Mouse (Mus musculus) thymus, adult 2 months (tissue): ENCODE measurements around the gene Uhrf2. TPM values are rescaled to one million over a fixed set of nuclear protein-coding genes. Genes with fewer than 3 reads are reported as not detected.

Experiments used
- DNase-seq: peaks from one replicate; pipeline ENCODE4 v3.0.0; 2021
- H3K27ac ChIP-seq: fragments of 200-500 bp; 2 replicates; pipeline ENCODE4 v1.5.1; 2012; ENCODE audit warnings: low read length, control low read depth; ENCODE audit not compliant: control insufficient read depth, insufficient read depth
- H3K27me3 ChIP-seq: fragments of 200-500 bp; 2 replicates; pipeline ENCODE4 v1.6.1; 2012; ENCODE audit warnings: mild to moderate bottlenecking, low read length, moderate library complexity, mixed read lengths; ENCODE audit not compliant: control insufficient read depth, insufficient read depth
- H3K36me3 ChIP-seq: fragments of 200-500 bp; 2 replicates; pipeline ENCODE4 v1.6.1; 2012; ENCODE audit warnings: mild to moderate bottlenecking, low read length, moderate library complexity; ENCODE audit not compliant: control insufficient read depth, insufficient read depth
- H3K4me1 ChIP-seq: fragments of 200-500 bp; replicated peaks from 2 replicates; pipeline ENCODE4 v1.6.1; 2012; ENCODE audit warnings: low read length; ENCODE audit not compliant: control insufficient read depth, insufficient read depth
- H3K4me3 ChIP-seq: fragments of 200-500 bp; 2 replicates; pipeline ENCODE4 v1.5.1; 2012; ENCODE audit warnings: mild to moderate bottlenecking, low read length, control low read depth, moderate library complexity; ENCODE audit not compliant: control insufficient read depth, insufficient read depth
- CTCF ChIP-seq: fragments of 200-500 bp; IDR thresholded peaks from 2 replicates; pipeline ENCODE4 v1.5.1; 2012; ENCODE audit warnings: mild to moderate bottlenecking, control low read depth, low read length, moderate library complexity, borderline replicate concordance; ENCODE audit not compliant: control insufficient read depth, poor library complexity, insufficient read depth; ENCODE audit errors: extremely low read depth
- POLR2A ChIP-seq: fragments of 200-500 bp; IDR thresholded peaks from 2 replicates; pipeline ENCODE4 v1.6.1; 2012; ENCODE audit warnings: mild to moderate bottlenecking, low read length, control low read depth, moderate library complexity; ENCODE audit not compliant: control insufficient read depth, poor library complexity, insufficient read depth; ENCODE audit errors: extremely low read depth
- WGBS: fragments of 180-500 bp; shearing (Covaris S2); methylation state at CpG from one replicate; pipeline ENCODE4 v1.1.7; 2018; 5-methylcytosine and 5-hydroxymethylcytosine counted together
- polyA plus RNA-seq: library from polyadenylated mRNA; depleted of rRNA; stranded (reverse); fragments of >200 nt; gene quantifications from 2 replicates; pipeline ENCODE4 v1.2.3, GENCODE M21; 2012; rRNA removed

The Uhrf2 gene
- polyA plus RNA-seq, 1 experiment = 80.5 TPM

- Histone ChIP-seq H3K4me3 (no peak overlapping the region), H3K27me3 (no peaks in the 10 kb centered on the region), H3K4me1 (no peaks in the 10 kb centered on the region), H3K36me3 (no peaks in the 10 kb centered on the region), H3K27ac (no peak overlapping the region)
- no peak for DNase-seq
- WGBS = 94% methylated on average over 1 of the region's 1 CpGs
- no peak for TF ChIP-seq CTCF
- no peak for TF ChIP-seq POLR2A
Measured at GRCm38 (mm10) chr19:30136308-30136707, 106.0 kb downstream of the Uhrf2 start.

Other genes with a start within 250 kb of the Uhrf2 start
- gene 9930021J03Rik, start 224.5 kb upstream of the Uhrf2 start, polyA plus RNA-seq = 11.3 and 12.5 TPM in 2 replicates
- gene Ranbp6, start 217.5 kb upstream of the Uhrf2 start, polyA plus RNA-seq = 4.6 and 6.1 TPM in 2 replicates
- gene Il33, start 105.4 kb upstream of the Uhrf2 start, polyA plus RNA-seq = 2.5 and 3.3 TPM in 2 replicates
- 0.07 TPM in 1 of 2 replicates, not detected in the other for gene Trpd52l3, start 26.7 kb upstream of the Uhrf2 start, polyA plus RNA-seq
- gene Gldc, start 144.9 kb downstream of the Uhrf2 start, polyA plus RNA-seq = 0.13 and 0.31 TPM in 2 replicates
- gene Mbl2, start 202.4 kb downstream of the Uhrf2 start, polyA plus RNA-seq = 0.22 and 0.85 TPM in 2 replicates